Mouse (Mus musculus) heart, embryonic 14.5 days (tissue): ENCODE results near the gene Abhd17a. TPM values are rescaled to one million over a fixed set of nuclear protein-coding genes. Genes with fewer than 3 reads are reported as not detected.

Source experiments
- microRNA-seq: library from miRNA; unstranded; fragments of <30 nt; microRNA quantifications from one replicate; pipeline ENCODE4, GENCODE M21; 2016
- polyA plus RNA-seq: library from polyadenylated mRNA; unstranded; fragments of >200 nt; fragmentation: Nextera tagmentation; extraction: Ambion mirVana; gene quantifications from 2 replicates; pipeline ENCODE4 v1.2.1, GENCODE M21; 2014

The Abhd17a gene
- polyA plus RNA-seq, 1 experiment from 2014 or later: 141 TPM

Small RNA genes lying within 50 kb of the gene (microRNA-seq; reads per million reads assigned to microRNA genes)
- not detected for gene Mir6912

Other genes with a start within 250 kb of the Abhd17a start
- gene Adamtsl5, start 241.9 kb downstream of the Abhd17a start, polyA plus RNA-seq: 6.8 and 7.8 TPM in 2 replicates
- not detected in 2 replicates for gene Plk5, start 233.9 kb downstream of the Abhd17a start, polyA plus RNA-seq
- 3.9 and 6.3 TPM in 2 replicates for gene Mex3d, start 202.7 kb downstream of the Abhd17a start, polyA plus RNA-seq
- gene Mbd3, start 190.8 kb downstream of the Abhd17a start, polyA plus RNA-seq: 116 and 125 TPM in 2 replicates
- 2,007 and 2,169 TPM in 2 replicates for gene Uqcr11, start 183.5 kb downstream of the Abhd17a start, polyA plus RNA-seq
- gene Tcf3, start 156.7 kb downstream of the Abhd17a start, polyA plus RNA-seq: 48.6 and 54.0 TPM in 2 replicates
- not detected in 2 replicates for gene Onecut3, start 95.5 kb downstream of the Abhd17a start, polyA plus RNA-seq
- gene Atp8b3, start 51.2 kb downstream of the Abhd17a start, polyA plus RNA-seq: 0.08 and 0.09 TPM in 2 replicates
- 16.7 and 17.0 TPM in 2 replicates for gene Rexo1, start 28.8 kb downstream of the Abhd17a start, polyA plus RNA-seq
- 3.5 and 5.0 TPM in 2 replicates for gene Klf16, start 13.0 kb downstream of the Abhd17a start, polyA plus RNA-seq
- gene Scamp4, start 12.5 kb upstream of the Abhd17a start, polyA plus RNA-seq: 65.9 and 67.1 TPM in 2 replicates
- gene Adat3, start 12.5 kb upstream of the Abhd17a start, polyA plus RNA-seq: 2.6 and 3.6 TPM in 2 replicates
- 0.88 and 1.4 TPM in 2 replicates for gene Gm49322, start 15.7 kb upstream of the Abhd17a start, polyA plus RNA-seq
- gene Csnk1g2, start 32.5 kb upstream of the Abhd17a start, polyA plus RNA-seq: 64.8 and 65.0 TPM in 2 replicates
- gene Btbd2, start 66.7 kb upstream of the Abhd17a start, polyA plus RNA-seq: 49.4 and 53.8 TPM in 2 replicates
- gene Mknk2, start 87.8 kb upstream of the Abhd17a start, polyA plus RNA-seq: 69.5 and 82.7 TPM in 2 replicates
- gene Mob3a, start 111.6 kb upstream of the Abhd17a start, polyA plus RNA-seq: 19.1 and 22.3 TPM in 2 replicates
- 3.5 and 7.0 TPM in 2 replicates for gene Izumo4, start 111.8 kb upstream of the Abhd17a start, polyA plus RNA-seq
- gene Ap3d1, start 151.9 kb upstream of the Abhd17a start, polyA plus RNA-seq: 45.0 and 54.5 TPM in 2 replicates
- gene Dot1l, start 164.9 kb upstream of the Abhd17a start, polyA plus RNA-seq: 26.5 and 28.2 TPM in 2 replicates
- gene Sf3a2, start 207.9 kb upstream of the Abhd17a start, polyA plus RNA-seq: 49.2 and 51.0 TPM in 2 replicates
- gene Plekhj1, start 208.3 kb upstream of the Abhd17a start, polyA plus RNA-seq: 71.1 and 75.4 TPM in 2 replicates
- gene Amh, start 214.9 kb upstream of the Abhd17a start, polyA plus RNA-seq: 0.12 TPM in 1 of 2 replicates, not detected in the other
- 5.5 and 5.6 TPM in 2 replicates for gene Jsrp1, start 223.2 kb upstream of the Abhd17a start, polyA plus RNA-seq
- gene Oaz1, start 236.3 kb upstream of the Abhd17a start, polyA plus RNA-seq: 2,025 and 2,172 TPM in 2 replicates